Mouse (Mus musculus) spleen, adult 2 months (tissue): Measurements from ENCODE around the gene Atg5. TPM values are rescaled to one million over a fixed set of nuclear protein-coding genes. Genes with fewer than 3 reads are reported as not detected.
A peak's percentile ranks its signal among the peaks of the same experiment; 100 is the strongest.

Source experiments
- DNase-seq, 2 experiments: peaks; one replicate each; pipeline versions ENCODE4 v3.0.0 to v3.0.0-alpha.2; 2012 to 2021; ENCODE audit warnings: low spot score in 2 of 2, low read depth in 1 of 2
- H3K27ac ChIP-seq: fragments of 200-500 bp; 2 replicates; pipeline ENCODE4 v1.5.1; 2012; ENCODE audit warnings: low read length, inconsistent platforms; ENCODE audit not compliant: insufficient read depth
- H3K27me3 ChIP-seq: fragments of 200-500 bp; 2 replicates; pipeline ENCODE4 v1.6.1; 2012; ENCODE audit warnings: mild to moderate bottlenecking, moderate library complexity, low read length, inconsistent platforms; ENCODE audit not compliant: control insufficient read depth, insufficient read depth
- H3K36me3 ChIP-seq: fragments of 200-500 bp; 2 replicates; pipeline ENCODE4 v1.6.1; 2012; ENCODE audit warnings: mild to moderate bottlenecking, low read length, inconsistent platforms; ENCODE audit not compliant: control insufficient read depth, insufficient read depth
- H3K4me1 ChIP-seq: fragments of 200-500 bp; 2 replicates; pipeline ENCODE4 v1.6.1; 2011; ENCODE audit warnings: inconsistent platforms; ENCODE audit not compliant: control insufficient read depth, insufficient read depth, insufficient read length
- H3K4me3 ChIP-seq: fragments of 200-500 bp; 2 replicates; pipeline ENCODE4 v1.5.1; 2011; ENCODE audit warnings: mild to moderate bottlenecking, inconsistent platforms; ENCODE audit not compliant: insufficient read depth, insufficient read length; ENCODE audit errors: extremely low read depth
- CTCF ChIP-seq: fragments of 200-500 bp; IDR thresholded peaks from 2 replicates; pipeline ENCODE4 v1.5.1; 2011; ENCODE audit warnings: mild to moderate bottlenecking, inconsistent platforms; ENCODE audit not compliant: insufficient read depth, insufficient read length, insufficient replicate concordance; ENCODE audit errors: extremely low read depth
- POLR2A ChIP-seq: fragments of 200-500 bp; IDR thresholded peaks from 2 replicates; pipeline ENCODE4 v1.6.1; 2011; ENCODE audit warnings: low read depth, low read length, inconsistent platforms
- WGBS: fragments of 180-500 bp; shearing (Covaris S2); methylation state at CpG from one replicate; pipeline ENCODE4 v1.1.7; 2018; 5-methylcytosine and 5-hydroxymethylcytosine counted together
- polyA plus RNA-seq: library from polyadenylated mRNA; depleted of rRNA; stranded (reverse); fragments of >200 nt; gene quantifications from 2 replicates; pipeline ENCODE4 v1.2.3, GENCODE M21; 2012

Gene Atg5
- polyA plus RNA-seq, 1 experiment = 5.0 TPM

- Histone ChIP-seq H3K4me3 (no peak overlapping the region), H3K27me3 (no peaks in the 10 kb centered on the region), H3K27ac (no peak overlapping the region), H3K36me3 (no peaks in the 10 kb centered on the region), H3K4me1 (peaks cover 15% of the 10 kb centered on the region; the same call in 1 of the 2 replicates)
- peak in 1 of 2 experiments; percentile 14 for DNase-seq
- 53% methylated on average over 12 of the region's 12 CpGs for WGBS
- TF ChIP-seq CTCF = no peak
- TF ChIP-seq POLR2A = no peak
Measured at GRCm38 (mm10) chr10:44381948-44382347, 113.8 kb downstream of the Atg5 start.

GRCm38 (mm10) chr10:44383213-44383612 lies 115.1 kb downstream of the Atg5 start:
- Histone ChIP-seq H3K4me3 (no peak overlapping the region), H3K36me3 (no peaks in the 10 kb centered on the region), H3K27ac (no peak overlapping the region), H3K27me3 (no peaks in the 10 kb centered on the region), H3K4me1 (peaks cover 15% of the 10 kb centered on the region; the same call in 1 of the 2 replicates)
- no peak for TF ChIP-seq CTCF
- TF ChIP-seq POLR2A = no peak
- WGBS = 67% methylated on average over 10 of the region's 10 CpGs
- DNase-seq = no peak

- no peak for DNase-seq
- no peak overlapping the region for H3K27ac ChIP-seq
- H3K27me3 ChIP-seq = no peaks in the 10 kb centered on the region
- 93% methylated on average over 5 of the region's 5 CpGs for WGBS
- no peaks in the 10 kb centered on the region for H3K36me3 ChIP-seq
- peaks cover 12% of the 10 kb centered on the region; the same call in 1 of the 2 replicates for H3K4me1 ChIP-seq
- no peak overlapping the region for H3K4me3 ChIP-seq
- no peak for TF ChIP-seq CTCF
Measured at GRCm38 (mm10) chr10:44385227-44385626, 117.1 kb downstream of the Atg5 start.

GRCm38 (mm10) chr10:44388706-44389233 lies 120.6 kb downstream of the Atg5 start:
- no peak overlapping the region for H3K27ac ChIP-seq
- no peak for TF ChIP-seq POLR2A

GRCm38 (mm10) chr10:44390286-44390685 lies 122.1 kb downstream of the Atg5 start:
- Histone ChIP-seq H3K27me3 (no peaks in the 10 kb centered on the region), H3K4me1 (no peaks in the 10 kb centered on the region), H3K4me3 (no peak overlapping the region), H3K36me3 (no peaks in the 10 kb centered on the region), H3K27ac (no peak overlapping the region)
- WGBS = 85% methylated on average over 5 of the region's 5 CpGs
- no peak for DNase-seq
- TF ChIP-seq POLR2A (no peak), CTCF (no peak)

More at GRCm38 (mm10) chr10:44388706-44389233, 120.6 kb downstream of the Atg5 start:
- no peaks in the 10 kb centered on the region for H3K4me1 ChIP-seq
- DNase-seq = no peak
- H3K27me3 ChIP-seq = no peaks in the 10 kb centered on the region
- H3K4me3 ChIP-seq = no peak overlapping the region
- no peaks in the 10 kb centered on the region for H3K36me3 ChIP-seq
- 89% methylated on average over 11 of the region's 11 CpGs for WGBS

GRCm38 (mm10) chr10:44391509-44392290 lies 123.5 kb downstream of the Atg5 start:
- Histone ChIP-seq H3K4me1 (no peaks in the 10 kb centered on the region), H3K27ac (no peak overlapping the region), H3K36me3 (no peaks in the 10 kb centered on the region), H3K27me3 (no peaks in the 10 kb centered on the region), H3K4me3 (no peak overlapping the region)
- WGBS = 83% methylated on average over 12 of the region's 12 CpGs
- TF ChIP-seq CTCF = no peak
- no peak for TF ChIP-seq POLR2A
- DNase-seq = no peak

GRCm38 (mm10) chr10:44392855-44393254 lies 124.7 kb downstream of the Atg5 start:
- Histone ChIP-seq H3K27me3 (no peaks in the 10 kb centered on the region), H3K27ac (no peak overlapping the region), H3K4me1 (no peaks in the 10 kb centered on the region), H3K36me3 (no peaks in the 10 kb centered on the region), H3K4me3 (no peak overlapping the region)
- 94% methylated on average over 8 of the region's 8 CpGs for WGBS
- DNase-seq = no peak
- no peak for TF ChIP-seq CTCF
- no peak for TF ChIP-seq POLR2A
